Comparison of ENCODE assay signal across 10 mouse cellular contexts in genomic region chr10:40629140-40629539, GRCm38 (mm10). TPM values are rescaled to one million over a fixed set of nuclear protein-coding genes. Genes with fewer than 3 reads are reported as not detected.
DNase-seq lines count a peak whose midpoint lies in the region; ATAC-seq and TF ChIP-seq lines count a peak whose summit lies in the region.
"Had no signal": no experiment of that assay in that cellular context is flagged by ENCODE, and none has a peak within 500 bp of the region (broad histone marks: within the 10 kb centered on the region; RNA-seq: fewer than 3 reads in every experiment).

No protein-coding gene starts in this region.

- no peaks in the 10 kb centered on the region for H3K36me3 ChIP-seq in midbrain, postnatal 0 days (ENCODE audit: insufficient read depth, low read length)
- H3K36me3 ChIP-seq in midbrain, embryonic 11.5 days (ENCODE audit: control insufficient read depth, insufficient read depth, low read length), result no peaks in the 10 kb centered on the region
- no peaks in the 10 kb centered on the region for H3K36me3 ChIP-seq in midbrain, embryonic 14.5 days (ENCODE audit: control insufficient read depth, insufficient read depth, low read length)
- H3K36me3 ChIP-seq: hindbrain, embryonic 15.5 days; neural tube, embryonic 13.5 days had no signal

- no peak overlapping the region for H3K4me3 ChIP-seq in midbrain, postnatal 0 days (ENCODE audit: low read depth, low read length)
- H3K4me3 ChIP-seq in midbrain, embryonic 11.5 days (ENCODE audit: low read depth, low read length), result no peak overlapping the region
- no peak overlapping the region for H3K4me3 ChIP-seq in midbrain, embryonic 14.5 days (replicated peaks; ENCODE audit: low read depth, low read length)
- H3K4me3 ChIP-seq: hindbrain, embryonic 15.5 days; neural tube, embryonic 13.5 days had no signal

- no peaks in the 10 kb centered on the region for H3K27me3 ChIP-seq in midbrain, postnatal 0 days (ENCODE audit: insufficient read depth, low read length)
- no peaks in the 10 kb centered on the region for H3K27me3 ChIP-seq in midbrain, embryonic 11.5 days (ENCODE audit: control insufficient read depth, insufficient read depth, low read length)
- H3K27me3 ChIP-seq in midbrain, embryonic 14.5 days (ENCODE audit: control insufficient read depth, insufficient read depth, low read length), result no peaks in the 10 kb centered on the region
- H3K27me3 ChIP-seq: hindbrain, embryonic 15.5 days; neural tube, embryonic 13.5 days had no signal

- H3K27ac ChIP-seq in midbrain, postnatal 0 days (ENCODE audit: low read depth, low read length), result no peak overlapping the region
- H3K27ac ChIP-seq in midbrain, embryonic 11.5 days (ENCODE audit: low read depth, low read length), result no peak overlapping the region
- H3K27ac ChIP-seq in midbrain, embryonic 14.5 days (replicated peaks; ENCODE audit: low read depth, low read length), result no peak overlapping the region
- H3K27ac ChIP-seq: hindbrain, embryonic 15.5 days; neural tube, embryonic 13.5 days had no signal

- no peaks in the 10 kb centered on the region for H3K9me3 ChIP-seq in midbrain, postnatal 0 days (ENCODE audit: low read length)
- no peaks in the 10 kb centered on the region for H3K9me3 ChIP-seq in midbrain, embryonic 11.5 days (ENCODE audit: control insufficient read depth, low read length)
- H3K9me3 ChIP-seq in midbrain, embryonic 14.5 days (ENCODE audit: control insufficient read depth, low read length), result no peaks in the 10 kb centered on the region
- H3K9me3 ChIP-seq: hindbrain, embryonic 15.5 days; neural tube, embryonic 13.5 days had no signal

- no peak overlapping the region for H3K9ac ChIP-seq in midbrain, postnatal 0 days (replicated peaks; ENCODE audit: low read length, poor library complexity, severe bottlenecking)
- H3K9ac ChIP-seq in midbrain, embryonic 11.5 days (ENCODE audit: low read length), result no peak overlapping the region
- no peak overlapping the region for H3K9ac ChIP-seq in midbrain, embryonic 14.5 days (replicated peaks; ENCODE audit: low read length)
- H3K9ac ChIP-seq: hindbrain, embryonic 15.5 days; neural tube, embryonic 13.5 days had no signal

- no peak overlapping the region for H3K4me2 ChIP-seq in midbrain, postnatal 0 days (ENCODE audit: low read depth, low read length, poor library complexity, severe bottlenecking)
- H3K4me2 ChIP-seq in midbrain, embryonic 11.5 days, result no peak overlapping the region
- no peak overlapping the region for H3K4me2 ChIP-seq in midbrain, embryonic 14.5 days (ENCODE audit: low read length)
- H3K4me2 ChIP-seq: hindbrain, embryonic 15.5 days; neural tube, embryonic 13.5 days had no signal

- peak; percentile 53 for DNase-seq in adrenal gland, postnatal 10 days
- no peak for DNase-seq in adrenal gland, adult 18-20 months (ENCODE audit: low spot score in 2 of 2)
- peak; percentile 40 for DNase-seq in midbrain, postnatal 0 days (ENCODE audit: low spot score)
- no peak for DNase-seq in midbrain, embryonic 11.5 days (ENCODE audit: low spot score, missing footprints)
- DNase-seq in kidney, postnatal 4 days, result peak; percentile 73 to 79
- DNase-seq in spleen, postnatal 36 days (ENCODE audit: low spot score in 2 of 2), result peak; percentile 13 to 16
- no peak for DNase-seq in midbrain, embryonic 14.5 days

- no peaks in the 10 kb centered on the region for H3K4me1 ChIP-seq in midbrain, postnatal 0 days (ENCODE audit: insufficient read depth, low read length)
- H3K4me1 ChIP-seq in midbrain, embryonic 11.5 days (ENCODE audit: control insufficient read depth, insufficient read depth, low read length), result no peaks in the 10 kb centered on the region
- H3K4me1 ChIP-seq in midbrain, embryonic 14.5 days (ENCODE audit: control insufficient read depth, insufficient read depth, low read length), result no peaks in the 10 kb centered on the region
- H3K4me1 ChIP-seq: neural tube, embryonic 13.5 days had no signal

- WGBS in midbrain, postnatal 0 days, result 79% methylated on average over 7 of the region's 7 CpGs
- 72% methylated on average over 7 of the region's 7 CpGs for WGBS in midbrain, embryonic 11.5 days
- 74% methylated on average over 7 of the region's 7 CpGs for whole genome bisulfite sequencing in midbrain, embryonic 14.5 days

- TF ChIP-seq CTCF in midbrain, postnatal 0 days (IDR thresholded peaks at IDR 0.05), result peak; percentile 68

- ATAC-seq in midbrain, postnatal 0 days (ENCODE audit: low FRiP score), result no peak
- ATAC-seq in midbrain, embryonic 11.5 days (ENCODE audit: low FRiP score), result no peak
- peak; percentile 62; the same call in 1 of the 2 replicates for ATAC-seq in common myeloid progenitor, adult 5-6 weeks (replicated peaks; ENCODE audit: low read depth, poor library complexity, severe bottlenecking)
- ATAC-seq in midbrain, embryonic 14.5 days (ENCODE audit: low FRiP score, low TSS enrichment), result no peak

RNA-seq across cellular contexts. Expression of gene Ddo, which starts 0.7 kb away (rescaled TPM):
- total RNA-seq in adrenal gland, postnatal 10 days (2021), result 10 to 100 TPM; 25.3 to 36.5 TPM
- total RNA-seq in adrenal gland, adult 18-20 months (2021), result 10 to 100 TPM; 10.2 to 25.2 TPM
- 2.5 and 2.8 TPM in 2 replicates for total RNA-seq in midbrain, postnatal 0 days (2014; rRNA removed)
- 1.9 and 2.1 TPM in 2 replicates for polyA plus RNA-seq in midbrain, postnatal 0 days (2015; fragmentation: Nextera tagmentation; extraction: Ambion mirVana)
- 0.08 and 0.18 TPM in 2 replicates for polyA plus RNA-seq in midbrain, embryonic 11.5 days (2014; fragmentation: Nextera tagmentation; extraction: Ambion mirVana)
- total RNA-seq in common myeloid progenitor, adult 5-6 weeks (2017), result not detected in 2 replicates
- 0.45 and 0.57 TPM in 2 replicates for polyA plus RNA-seq in midbrain, embryonic 14.5 days (2014; fragmentation: Nextera tagmentation; extraction: Ambion mirVana)

RNA-seq across cellular contexts. Expression of gene Mettl24, which starts 53.9 kb away (rescaled TPM):
- total RNA-seq in adrenal gland, postnatal 10 days (2021), result 1 to 10 TPM; 5.7 to 7.2 TPM
- 1 to 10 TPM; 6.5 to 7.3 TPM for total RNA-seq in adrenal gland, adult 18-20 months (2021)
- total RNA-seq in midbrain, postnatal 0 days (2014; rRNA removed), result not detected in 2 replicates
- polyA plus RNA-seq in midbrain, postnatal 0 days (2015; fragmentation: Nextera tagmentation; extraction: Ambion mirVana), result 0.98 and 1.1 TPM in 2 replicates
- polyA plus RNA-seq in midbrain, embryonic 11.5 days (2014; fragmentation: Nextera tagmentation; extraction: Ambion mirVana), result 0.53 and 0.65 TPM in 2 replicates
- total RNA-seq in common myeloid progenitor, adult 5-6 weeks (2017), result not detected in 2 replicates
- 0.41 and 0.57 TPM in 2 replicates for polyA plus RNA-seq in midbrain, embryonic 14.5 days (2014; fragmentation: Nextera tagmentation; extraction: Ambion mirVana)

RNA-seq across cellular contexts. Expression of gene Slc22a16, which starts 59.0 kb away (rescaled TPM):
- not detected for total RNA-seq in adrenal gland, postnatal 10 days (2021)
- total RNA-seq in adrenal gland, adult 18-20 months (2021), result not detected
- not detected in 2 replicates for total RNA-seq in midbrain, postnatal 0 days (2014; rRNA removed)
- not detected in 2 replicates for polyA plus RNA-seq in midbrain, postnatal 0 days (2015; fragmentation: Nextera tagmentation; extraction: Ambion mirVana)
- polyA plus RNA-seq in midbrain, embryonic 11.5 days (2014; fragmentation: Nextera tagmentation; extraction: Ambion mirVana), result not detected in 2 replicates
- not detected in 2 replicates for total RNA-seq in common myeloid progenitor, adult 5-6 weeks (2017)
- polyA plus RNA-seq in midbrain, embryonic 14.5 days (2014; fragmentation: Nextera tagmentation; extraction: Ambion mirVana), result not detected in 2 replicates
- polyA plus RNA-seq: hindbrain, embryonic 15.5 days; neural tube, embryonic 13.5 days had no signal

Comparison
In these comparisons a context has a peak if more than half of its experiments do, and no peak if none do; other contexts are left out.
1. DNase-seq: peak in adrenal gland, postnatal 10 days (single experiment), midbrain, postnatal 0 days (single experiment), kidney, postnatal 4 days (2 of 2) and spleen, postnatal 36 days (2 of 2); none in adrenal gland, adult 18-20 months (0 of 2), midbrain, embryonic 11.5 days (single experiment) and midbrain, embryonic 14.5 days (single experiment).